Mouse (Mus musculus) liver, embryonic 14.5 days (tissue): Measurements from ENCODE around the gene Gar1. TPM values are rescaled to one million over a fixed set of nuclear protein-coding genes. Genes with fewer than 3 reads are reported as not detected.

Experiments
- ATAC-seq: fragments of 200-750 bp; cut with Nextera tagmentation; 2 replicates; pipeline ENCODE4 v1.8.0; 2017; ENCODE audit warnings: moderate number of reproducible peaks, mild to moderate bottlenecking, moderate library complexity; ENCODE audit not compliant: insufficient read depth
- DNase-seq, 3 experiments: peaks; one replicate each; pipeline ENCODE4 v3.0.0-alpha.2; 2012 to 2013; ENCODE audit warnings: low read depth in 3 of 3, low spot score in 3 of 3
- H3K27ac ChIP-seq: fragments of 300-500 bp; sonication (generic); 2 replicates; pipeline ENCODE4 v1.5.1; 2014; ENCODE audit warnings: moderate library complexity, mild to moderate bottlenecking, control low read depth, inconsistent platforms
- H3K27me3 ChIP-seq: fragments of 300-500 bp; sonication (generic); 2 replicates; pipeline ENCODE4 v1.6.1; 2014; ENCODE audit warnings: mild to moderate bottlenecking, low read length, moderate library complexity; ENCODE audit not compliant: control insufficient read depth, insufficient read depth
- H3K36me3 ChIP-seq: fragments of 300-500 bp; sonication (generic); replicated peaks from 2 replicates; pipeline ENCODE4 v1.6.1; 2014; ENCODE audit warnings: low read depth; ENCODE audit not compliant: control insufficient read depth, insufficient read depth
- H3K4me1 ChIP-seq, 2 experiments: fragments of 200-500 bp in 1 of 2; fragments of 300-500 bp in 1 of 2; sonication (generic) in 1 of 2; replicated peaks; 2 replicates each; pipeline ENCODE4 v1.6.1; 2012 to 2014; ENCODE audit warnings: antibody characterized with exemption in 1 of 2, inconsistent platforms in 1 of 2, low read length in 1 of 2; ENCODE audit not compliant: control insufficient read depth in 2 of 2, insufficient read depth in 2 of 2
- H3K4me2 ChIP-seq: fragments of 300-500 bp; sonication (generic); 2 replicates; pipeline ENCODE4 v1.6.1; 2014; ENCODE audit warnings: low read depth, mild to moderate bottlenecking, control low read depth, moderate library complexity
- H3K4me3 ChIP-seq, 2 experiments: fragments of 200-500 bp in 1 of 2; fragments of 300-500 bp in 1 of 2; sonication (generic) in 1 of 2; 2 replicates each; pipeline ENCODE4 v1.5.1; 2012 to 2014; ENCODE audit warnings: low read depth in 2 of 2, low read length in 2 of 2, mild to moderate bottlenecking in 2 of 2, control low read depth in 1 of 2, inconsistent platforms in 1 of 2, moderate library complexity in 1 of 2; ENCODE audit not compliant: insufficient read depth in 1 of 2
- H3K9ac ChIP-seq: fragments of 300-500 bp; sonication (generic); replicated peaks from 2 replicates; pipeline ENCODE4 v1.6.1; 2014; ENCODE audit warnings: mild to moderate bottlenecking, control low read depth, moderate library complexity
- H3K9me3 ChIP-seq: fragments of 300-500 bp; sonication (generic); 2 replicates; pipeline ENCODE4 v1.6.1; 2016; ENCODE audit warnings: low read length, mixed read lengths; ENCODE audit not compliant: control insufficient read depth
- CTCF ChIP-seq: IDR thresholded peaks from 2 replicates; pipeline ENCODE4 v1.5.1; 2016; ENCODE audit warnings: antibody characterized with exemption, low read depth, control low read depth
- EP300 ChIP-seq: IDR thresholded peaks from 2 replicates; pipeline ENCODE4 v1.6.1; 2016; ENCODE audit warnings: antibody characterized with exemption, low read depth
- WGBS: fragments of 180-500 bp; shearing (Covaris S2); extraction: QIAGEN DNeasy Blood & Tissue Kit; methylation state at CpG from one replicate; pipeline ENCODE4 v1.1.7; 2014; ENCODE audit not compliant: insufficient replicate concordance; 5-methylcytosine and 5-hydroxymethylcytosine counted together
- polyA plus RNA-seq, 2 experiments: library from polyadenylated mRNA; depleted of rRNA in 1 of 2; stranded (reverse) in 1 of 2; unstranded in 1 of 2; fragments of >200 nt; fragmentation: Nextera tagmentation in 1 of 2; extraction: Ambion mirVana in 1 of 2; gene quantifications; 2 replicates each; pipeline versions ENCODE4 v1.2.1 to v1.2.3; 2012 to 2014

Gar1 gene
- polyA plus RNA-seq (2012; rRNA removed): 26.2 and 90.6 TPM in 2 replicates
- 20.6 and 22.6 TPM in 2 replicates for polyA plus RNA-seq (2014; fragmentation: Nextera tagmentation; extraction: Ambion mirVana)

- Histone ChIP-seq H3K27me3 (no peaks in the 10 kb centered on the region), H3K27ac (peak within 1 kb of the TSS; percentile 63), H3K4me3 (peak within 1 kb of the TSS; percentile 78 to 86), H3K9ac (peak within 1 kb of the TSS; percentile 62), H3K36me3 (peaks cover 6% of the 10 kb centered on the region), H3K9me3 (no peaks in the 10 kb centered on the region), H3K4me2 (peak within 1 kb of the TSS; percentile 83), H3K4me1 (peaks cover 8 to 16% of the 10 kb centered on the region in 2 experiments)
- TF ChIP-seq EP300: 0 out of 2 replicates have a peak, but pooled peaks have one; percentile 31
- TF ChIP-seq CTCF: no peak
- DNase-seq (peak; percentile 94 to 95 (median 94)), ATAC-seq (peak; percentile 91)
- WGBS: under 1% methylated on average over 60 of the region's 60 CpGs
Observed at GRCm38 (mm10) chr3:129831035-129831568, at the start of gene Gar1. Gene Gar1, minus strand, starts transcription at chr3:129831396.

GRCm38 (mm10) chr3:129879913-129880312 lies 48.7 kb upstream of the Gar1 start:
- DNase-seq (no peak), ATAC-seq (no peak)
- WGBS: 57% methylated on average over 2 of the region's 2 CpGs
- Histone ChIP-seq H3K4me3 (peak overlapping the region; percentile 38 to 74; a peak in 3 of 4 replicates), H3K4me1 (peaks cover 30 to 35% of the 10 kb centered on the region in 2 experiments), H3K9me3 (no peaks in the 10 kb centered on the region), H3K4me2 (peak overlapping the region; percentile 88), H3K9ac (no peak overlapping the region; the same call in 1 of the 2 replicates), H3K27me3 (no peaks in the 10 kb centered on the region), H3K36me3 (no peaks in the 10 kb centered on the region), H3K27ac (peak overlapping the region; percentile 36)
- TF ChIP-seq CTCF (no peak), EP300 (no peak)

GRCm38 (mm10) chr3:129879131-129879757 lies 48.0 kb upstream of the Gar1 start:
- peak overlapping the region; percentile 73 to 74 for H3K4me3 ChIP-seq
- H3K4me1 ChIP-seq: peaks cover 25 to 29% of the 10 kb centered on the region in 2 experiments
- under 1% methylated on average over 25 of the region's 25 CpGs for WGBS
- H3K4me2 ChIP-seq: peak overlapping the region; percentile 88
- peak overlapping the region; percentile 36 for H3K27ac ChIP-seq
- H3K27me3 ChIP-seq: no peaks in the 10 kb centered on the region
- no peaks in the 10 kb centered on the region for H3K36me3 ChIP-seq
- TF ChIP-seq CTCF (no peak), EP300 (no peak)
- no peaks in the 10 kb centered on the region for H3K9me3 ChIP-seq
- peak; percentile 27 for ATAC-seq
- H3K9ac ChIP-seq: peak overlapping the region; percentile 80
- peak in 2 of 3 experiments; percentile 45 to 48 for DNase-seq

GRCm38 (mm10) chr3:129878405-129879021 lies 47.3 kb upstream of the Gar1 start, which contains the start of gene Pla2g12a:
Gene Pla2g12a, plus strand, starts transcription at chr3:129878606.
- Histone ChIP-seq H3K27me3 (no peaks in the 10 kb centered on the region), H3K4me1 (peaks cover 25 to 29% of the 10 kb centered on the region in 2 experiments), H3K4me3 (peak within 1 kb of the TSS; percentile 73 to 74), H3K4me2 (peak within 1 kb of the TSS; percentile 88), H3K27ac (peak within 1 kb of the TSS; percentile 36), H3K9ac (peak within 1 kb of the TSS; percentile 80), H3K36me3 (no peaks in the 10 kb centered on the region), H3K9me3 (no peaks in the 10 kb centered on the region)
- TF ChIP-seq CTCF: peak; percentile 52
- no peak for TF ChIP-seq EP300
- WGBS: 1% methylated on average over 58 of the region's 66 CpGs
- DNase-seq (peak; percentile 59 to 75 (median 63)), ATAC-seq (peak; percentile 79)

- Histone ChIP-seq H3K27me3 (no peaks in the 10 kb centered on the region), H3K9me3 (no peaks in the 10 kb centered on the region), H3K4me2 (no peak overlapping the region), H3K9ac (no peak overlapping the region), H3K27ac (no peak overlapping the region), H3K36me3 (no peaks in the 10 kb centered on the region; the same call in 1 of the 2 replicates), H3K4me3 (no peak overlapping the region), H3K4me1 (peaks cover 20 to 23% of the 10 kb centered on the region in 2 experiments)
- 78% methylated on average over 10 of the region's 10 CpGs for WGBS
- no peak for TF ChIP-seq CTCF
- TF ChIP-seq EP300: no peak
- DNase-seq (no peak), ATAC-seq (no peak)
Observed at GRCm38 (mm10) chr3:129877327-129877726, 46.1 kb upstream of the Gar1 start.
